Mouse (Mus musculus) CH12.LX (cell line): ENCODE measurements around the gene Ccdc88c.

Source experiments
- CTCF ChIP-seq, 2 experiments: IDR thresholded peaks in 1 of 2; conservative IDR thresholded peaks in 1 of 2; 2 replicates each; pipeline ENCODE4 v1.5.1; 2011 to 2012; ENCODE audit warnings: low read depth in 2 of 2, low read length in 2 of 2, improper control_type of control experiment in 1 of 2, inconsistent platforms in 1 of 2, mild to moderate bottlenecking in 1 of 2, moderate library complexity in 1 of 2
- E2F4 ChIP-seq: IDR thresholded peaks from 2 replicates; pipeline ENCODE4 v1.6.1; 2011; ENCODE audit warnings: low read depth, low read length, improper control_type of control experiment; ENCODE audit not compliant: insufficient replicate concordance
- USF2 ChIP-seq: conservative IDR thresholded peaks from 2 replicates; pipeline ENCODE4 v1.6.1; 2011; ENCODE audit warnings: low read depth, low read length, improper control_type of control experiment
- ZMIZ1 ChIP-seq: IDR thresholded peaks from 2 replicates; pipeline ENCODE4 v1.6.1; 2012; ENCODE audit warnings: low read depth, mild to moderate bottlenecking, inconsistent platforms, low read length, improper control_type of control experiment

- TF ChIP-seq USF2: no peak
- no peak for TF ChIP-seq CTCF (conservative IDR thresholded peaks at IDR 0.05 in 1 of 2, IDR thresholded peaks at IDR 0.05 in 1 of 2; ENCODE audit: low read depth in 2 of 2, low read length in 2 of 2)
- TF ChIP-seq E2F4: no peak
- no peak for TF ChIP-seq ZMIZ1
Measured at GRCm38 (mm10) chr12:101039956-101040355, 11.1 kb upstream of the Ccdc88c start.
